Mouse (Mus musculus): ENCODE measurements around the gene Tpra1.

DNA sequence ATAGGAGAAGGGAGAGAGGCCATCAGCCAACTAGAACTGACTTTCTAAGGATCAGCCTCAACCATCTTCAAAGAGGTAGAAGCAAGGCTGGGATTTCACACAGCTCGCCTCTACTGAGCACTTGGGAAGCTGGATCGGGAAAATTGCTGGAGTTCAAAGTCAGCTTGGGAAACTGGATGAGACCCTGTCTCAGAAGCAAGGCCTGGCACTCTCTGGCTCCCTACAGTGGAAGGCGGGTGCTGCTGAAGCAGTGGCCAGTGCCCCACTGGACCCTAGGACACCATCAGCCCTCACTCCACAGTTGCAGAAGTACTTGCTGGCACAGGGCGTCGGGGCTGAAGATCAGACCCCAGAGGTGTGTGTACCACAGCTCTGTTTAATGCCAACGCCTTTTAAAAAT is 44.2 kb upstream of the Tpra1 start:
- TF ChIP-seq POLR2A (IDR thresholded peaks at IDR 0.05; ENCODE audit: low read depth, low read length) (no peak), CTCF (IDR thresholded peaks at IDR 0.05; ENCODE audit: borderline replicate concordance, insufficient read depth, low read length) (no peak)

Data from embryonic fibroblast, embryonic 13.5 days (primary cell).